In the genomic region with DNA sequence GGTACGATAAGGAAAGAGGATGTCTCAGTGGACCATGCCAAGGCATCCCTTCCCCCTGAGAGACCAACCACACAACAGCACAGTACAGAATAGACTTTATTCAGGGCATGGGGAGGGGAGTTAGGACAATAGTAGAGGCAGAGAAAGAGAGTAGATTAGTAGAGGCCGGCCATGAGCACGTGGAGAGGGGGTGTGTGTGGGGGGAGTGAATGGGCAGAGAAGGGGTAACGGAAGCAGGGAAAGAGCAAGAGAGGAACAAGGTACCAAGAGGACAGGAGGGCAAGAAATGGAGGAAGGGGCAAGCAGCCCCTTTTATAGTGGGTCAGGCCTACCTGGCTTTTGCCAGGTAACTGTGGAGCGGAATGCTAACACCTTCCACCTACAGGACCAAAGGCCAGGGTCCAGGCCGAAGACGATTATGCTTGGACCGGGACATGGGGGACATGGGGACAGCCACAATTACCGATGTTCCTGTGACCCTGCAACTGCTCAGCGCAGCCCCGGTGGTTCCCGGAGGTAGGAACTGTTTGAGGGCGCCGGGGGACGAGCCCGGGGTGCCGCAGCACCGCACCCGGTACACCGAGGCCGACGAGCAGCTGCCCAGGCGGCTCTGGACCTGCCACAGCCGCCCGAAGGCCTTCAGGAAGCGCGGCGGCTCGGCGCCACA, we compare ENCODE assay signal across 9 mouse cellular contexts. TPM values are rescaled to one million over a fixed set of nuclear protein-coding genes. Genes with fewer than 3 reads are reported as not detected.
DNase-seq lines count a peak whose midpoint lies in the region; ATAC-seq lines count a peak whose summit lies in the region.
"Had no signal": no experiment of that assay in that cellular context is flagged by ENCODE, and none has a peak within 500 bp of the region (broad histone marks: within the 10 kb centered on the region; RNA-seq: fewer than 3 reads in every experiment).

No protein-coding gene starts in this region.

- 31% methylated on average over 30 of the region's 30 CpGs for WGBS in intestine, embryonic 16.5 days
- 31% methylated on average over 30 of the region's 30 CpGs for WGBS in neural tube, embryonic 12.5 days

- H3K4me3 ChIP-seq in erythroblast, embryonic 14.5 days (replicated peaks): peak overlapping the region; percentile 54
- peak overlapping the region; percentile 70 for H3K4me3 ChIP-seq in intestine, embryonic 16.5 days (ENCODE audit: low read length)
- H3K4me3 ChIP-seq in neural tube, embryonic 12.5 days: peak overlapping the region; percentile 82

- no peaks in the 10 kb centered on the region for H3K4me1 ChIP-seq in erythroblast, embryonic 14.5 days (ENCODE audit: control insufficient read depth)
- H3K4me1 ChIP-seq in intestine, embryonic 16.5 days (ENCODE audit: control insufficient read depth, insufficient read depth, low read length): no peaks in the 10 kb centered on the region
- H3K4me1 ChIP-seq in neural tube, embryonic 12.5 days: peaks cover 7% of the 10 kb centered on the region; the same call in 1 of the 2 replicates

- H3K9ac ChIP-seq in intestine, embryonic 16.5 days (ENCODE audit: low read depth, low read length): peak overlapping the region; percentile 82
- peak overlapping the region; percentile 87 for H3K9ac ChIP-seq in neural tube, embryonic 12.5 days

- no peak for ATAC-seq in erythroblast, adult 5-6 weeks (replicated peaks; ENCODE audit: low FRiP score, poor library complexity, severe bottlenecking)
- ATAC-seq in intestine, embryonic 16.5 days: peak; percentile 87
- ATAC-seq in neural tube, embryonic 12.5 days (ENCODE audit: low FRiP score, low read depth): peak; percentile 79

- H3K36me3 ChIP-seq in erythroblast, embryonic 14.5 days (ENCODE audit: control insufficient read depth): no peaks in the 10 kb centered on the region
- H3K36me3 ChIP-seq in intestine, embryonic 16.5 days (ENCODE audit: control insufficient read depth, insufficient read depth, low read length): no peaks in the 10 kb centered on the region
- no peaks in the 10 kb centered on the region for H3K36me3 ChIP-seq in neural tube, embryonic 12.5 days

- H3K27me3 ChIP-seq in erythroblast, embryonic 14.5 days (ENCODE audit: control insufficient read depth): no peaks in the 10 kb centered on the region
- no peaks in the 10 kb centered on the region for H3K27me3 ChIP-seq in intestine, embryonic 16.5 days (replicated peaks; ENCODE audit: control insufficient read depth, insufficient read depth, low read length)
- H3K27me3 ChIP-seq in neural tube, embryonic 12.5 days (replicated peaks): no peaks in the 10 kb centered on the region; the same call in 1 of the 2 replicates

- H3K9me3 ChIP-seq in erythroblast, embryonic 14.5 days (ENCODE audit: control insufficient read depth, low read length): no peaks in the 10 kb centered on the region
- H3K9me3 ChIP-seq in intestine, embryonic 16.5 days (ENCODE audit: control insufficient read depth, low read length): no peaks in the 10 kb centered on the region
- H3K9me3 ChIP-seq in neural tube, embryonic 12.5 days: no peaks in the 10 kb centered on the region

- no peak overlapping the region for H3K27ac ChIP-seq in intestine, embryonic 16.5 days (ENCODE audit: low read length)
- H3K27ac ChIP-seq in neural tube, embryonic 12.5 days: no peak overlapping the region

- DNase-seq in ovary, postnatal 14 days (ENCODE audit: low spot score): peak; percentile 3
- DNase-seq in ovary, postnatal 10 days (ENCODE audit: low spot score): no peak
- DNase-seq in retina, embryonic 14.5 days (ENCODE audit: low spot score): no peak
- no peak for DNase-seq in left cerebral cortex, adult 18-20 months (ENCODE audit: low spot score in 2 of 2)

- H3K4me2 ChIP-seq in intestine, embryonic 16.5 days (ENCODE audit: low read depth, low read length): peak overlapping the region; percentile 71
- H3K4me2 ChIP-seq in neural tube, embryonic 12.5 days (replicated peaks): peak overlapping the region; percentile 79

RNA-seq across cellular contexts. Expression of a gene that starts 22.1 kb away (rescaled TPM):
- not detected in 2 replicates for polyA plus RNA-seq in erythroblast, embryonic 14.5 days (2012)
- 0.58 and 5.9 TPM in 2 replicates for total RNA-seq in erythroblast, adult 5-6 weeks (2015; ENCODE audit: low replicate concordance)
- total RNA-seq in erythroblast, adult 5-6 weeks (2017; ENCODE audit: low replicate concordance): 1.5 and 2.5 TPM in 2 replicates
- polyA plus RNA-seq in intestine, embryonic 16.5 days (2015; fragmentation: Nextera tagmentation; extraction: Ambion mirVana): 0.35 and 0.50 TPM in 2 replicates
- polyA plus RNA-seq in neural tube, embryonic 12.5 days (2016; fragmentation: Nextera tagmentation; extraction: Ambion mirVana): 0.11 TPM in 1 of 2 replicates, not detected in the other
- total RNA-seq in left cerebral cortex, adult 18-20 months (2021): under 1 TPM in 1 of 2 experiments, not detected in 1; 0.12 TPM
- total RNA-seq: gastrocnemius, postnatal 4 days had no signal

RNA-seq across cellular contexts. Expression of a gene that starts 22.5 kb away (rescaled TPM):
- polyA plus RNA-seq in erythroblast, embryonic 14.5 days (2012): not detected in 2 replicates
- total RNA-seq in erythroblast, adult 5-6 weeks (2015; ENCODE audit: low replicate concordance): not detected in 2 replicates
- total RNA-seq in erythroblast, adult 5-6 weeks (2017; ENCODE audit: low replicate concordance): 0.14 TPM in 1 of 2 replicates, not detected in the other
- polyA plus RNA-seq in intestine, embryonic 16.5 days (2015; fragmentation: Nextera tagmentation; extraction: Ambion mirVana): not detected in 2 replicates
- polyA plus RNA-seq in neural tube, embryonic 12.5 days (2016; fragmentation: Nextera tagmentation; extraction: Ambion mirVana): not detected in 2 replicates
- total RNA-seq in left cerebral cortex, adult 18-20 months (2021): not detected
- total RNA-seq: gastrocnemius, postnatal 4 days had no signal

RNA-seq across cellular contexts. Expression of a gene that starts 39.8 kb away (rescaled TPM):
- 0.07 and 0.08 TPM in 2 replicates for polyA plus RNA-seq in erythroblast, embryonic 14.5 days (2012)
- 18.8 and 22.4 TPM in 2 replicates for total RNA-seq in erythroblast, adult 5-6 weeks (2015; ENCODE audit: low replicate concordance)
- total RNA-seq in erythroblast, adult 5-6 weeks (2017; ENCODE audit: low replicate concordance): 26.6 and 34.4 TPM in 2 replicates
- polyA plus RNA-seq in intestine, embryonic 16.5 days (2015; fragmentation: Nextera tagmentation; extraction: Ambion mirVana): 5.7 and 7.1 TPM in 2 replicates
- 12.5 and 15.0 TPM in 2 replicates for polyA plus RNA-seq in neural tube, embryonic 12.5 days (2016; fragmentation: Nextera tagmentation; extraction: Ambion mirVana)
- total RNA-seq in left cerebral cortex, adult 18-20 months (2021): 100 to 1,000 TPM; 139 to 148 TPM

RNA-seq across cellular contexts. Expression of a gene that starts 51.1 kb away (rescaled TPM):
- polyA plus RNA-seq in erythroblast, embryonic 14.5 days (2012): 0.17 and 0.25 TPM in 2 replicates
- total RNA-seq in erythroblast, adult 5-6 weeks (2015; ENCODE audit: low replicate concordance): 3.8 and 7.9 TPM in 2 replicates
- total RNA-seq in erythroblast, adult 5-6 weeks (2017; ENCODE audit: low replicate concordance): 4.5 and 8.1 TPM in 2 replicates
- 2.5 and 2.7 TPM in 2 replicates for polyA plus RNA-seq in intestine, embryonic 16.5 days (2015; fragmentation: Nextera tagmentation; extraction: Ambion mirVana)
- polyA plus RNA-seq in neural tube, embryonic 12.5 days (2016; fragmentation: Nextera tagmentation; extraction: Ambion mirVana): 3.9 and 4.1 TPM in 2 replicates
- total RNA-seq in left cerebral cortex, adult 18-20 months (2021): 1 to 10 TPM; 2.1 to 2.2 TPM

RNA-seq across cellular contexts. Expression of a gene that starts 53.6 kb away (rescaled TPM):
- not detected in 2 replicates for polyA plus RNA-seq in erythroblast, embryonic 14.5 days (2012)
- total RNA-seq in erythroblast, adult 5-6 weeks (2015; ENCODE audit: low replicate concordance): not detected in 2 replicates
- total RNA-seq in erythroblast, adult 5-6 weeks (2017; ENCODE audit: low replicate concordance): not detected in 2 replicates
- 0.80 and 1.0 TPM in 2 replicates for polyA plus RNA-seq in intestine, embryonic 16.5 days (2015; fragmentation: Nextera tagmentation; extraction: Ambion mirVana)
- polyA plus RNA-seq in neural tube, embryonic 12.5 days (2016; fragmentation: Nextera tagmentation; extraction: Ambion mirVana): 2.0 and 2.2 TPM in 2 replicates
- not detected for total RNA-seq in left cerebral cortex, adult 18-20 months (2021)
- total RNA-seq: gastrocnemius, postnatal 4 days had no signal
